Comparison of ENCODE assay signal across 15 mouse cellular contexts in the genomic region with DNA sequence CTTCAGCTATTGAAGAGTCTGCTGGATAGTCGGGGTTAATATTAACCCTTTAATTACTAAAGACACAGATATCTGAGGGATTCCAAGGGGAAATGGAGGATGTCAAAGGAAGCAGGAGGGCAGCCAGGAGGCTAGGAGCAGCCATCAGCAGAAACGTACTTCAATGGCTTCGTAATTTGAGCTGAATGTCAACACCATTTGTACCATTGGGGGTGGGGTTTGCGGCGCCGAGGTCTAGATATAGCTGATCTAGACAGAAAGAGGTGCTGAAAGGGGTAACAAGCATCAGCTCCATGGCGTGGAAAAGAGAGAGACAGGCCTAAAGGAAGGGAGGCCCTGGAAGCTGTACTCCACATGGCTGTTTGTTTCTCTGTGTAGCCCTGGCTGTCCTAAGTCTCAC.
"Had no signal": no experiment of that assay in that cellular context is flagged by ENCODE, and none has a peak within 500 bp of the region (broad histone marks: within the 10 kb centered on the region; RNA-seq: fewer than 3 reads in every experiment).

No protein-coding gene starts in this region.

- H3K4me3 ChIP-seq: layer of hippocampus, adult 2 months; limb, embryonic 13.5 days; liver, embryonic 15.5 days; megakaryocyte, embryonic 14.5 days; midbrain, embryonic 15.5 days; neural tube, embryonic 12.5 days had no signal

- DNase-seq: kidney, postnatal 36 days; lung, postnatal 10 days; thymus, adult 18-20 months; thymus, postnatal 14 days had no signal

- H3K36me3 ChIP-seq: limb, embryonic 13.5 days; liver, embryonic 15.5 days; midbrain, embryonic 15.5 days; neural tube, embryonic 12.5 days had no signal

- H3K27me3 ChIP-seq: limb, embryonic 13.5 days; liver, embryonic 15.5 days; midbrain, embryonic 15.5 days had no signal

- H3K9ac ChIP-seq: limb, embryonic 13.5 days; liver, embryonic 15.5 days; midbrain, embryonic 15.5 days; neural tube, embryonic 12.5 days had no signal

- H3K27ac ChIP-seq: kidney, postnatal 0 days; layer of hippocampus, adult 2 months; limb, embryonic 13.5 days; liver, embryonic 15.5 days; macrophage; midbrain, embryonic 15.5 days; neural tube, embryonic 12.5 days had no signal

- H3K4me2 ChIP-seq: limb, embryonic 13.5 days; liver, embryonic 11.5 days; liver, embryonic 15.5 days; midbrain, embryonic 11.5 days; midbrain, embryonic 15.5 days; neural tube, embryonic 12.5 days had no signal

- H3K9me3 ChIP-seq: limb, embryonic 13.5 days; liver, embryonic 15.5 days; megakaryocyte, embryonic 14.5 days; midbrain, embryonic 15.5 days; neural tube, embryonic 12.5 days had no signal

- H3K4me1 ChIP-seq: midbrain, embryonic 15.5 days had no signal

- ATAC-seq: intestine, postnatal 0 days; midbrain, embryonic 15.5 days had no signal
